Mouse (Mus musculus) stomach, embryonic 16.5 days (tissue): ENCODE measurements at regions not wholly inside any gene's neighbourhood (a gene's known extent, or its start where the extent isn't known, plus 50 kb on each side); places are given as distances from the start of the nearest gene placed in this dataset.

Experiments used
- ATAC-seq: fragments of 200-750 bp; cut with Nextera tagmentation; 2 replicates; pipeline ENCODE4 v1.8.0; 2017; ENCODE audit warnings: moderate number of reproducible peaks, moderate TSS enrichment; ENCODE audit not compliant: insufficient read depth, low FRiP score
- H3K27ac ChIP-seq: fragments of 300-500 bp; sonication (generic); 2 replicates; pipeline ENCODE4 v1.5.1; 2014; ENCODE audit warnings: low read length
- H3K27me3 ChIP-seq: fragments of 300-500 bp; sonication (generic); 2 replicates; pipeline ENCODE4 v1.6.1; 2014; ENCODE audit warnings: low read length, control low read depth, mixed read lengths; ENCODE audit not compliant: control insufficient read depth, insufficient read depth
- H3K36me3 ChIP-seq: fragments of 300-500 bp; sonication (generic); 2 replicates; pipeline ENCODE4 v1.6.1; 2014; ENCODE audit warnings: low read length; ENCODE audit not compliant: control insufficient read depth, insufficient read depth
- H3K4me1 ChIP-seq: fragments of 300-500 bp; sonication (generic); 2 replicates; pipeline ENCODE4 v1.6.1; 2014; ENCODE audit warnings: low read length, control low read depth, mixed read lengths; ENCODE audit not compliant: control insufficient read depth, insufficient read depth
- H3K4me2 ChIP-seq: fragments of 300-500 bp; sonication (generic); 2 replicates; pipeline ENCODE4 v1.6.1; 2014; ENCODE audit warnings: low read depth, low read length, mixed read lengths
- H3K4me3 ChIP-seq: fragments of 300-500 bp; sonication (generic); replicated peaks from 2 replicates; pipeline ENCODE4 v1.5.1; 2014; ENCODE audit warnings: mild to moderate bottlenecking, low read length
- H3K9ac ChIP-seq: fragments of 300-500 bp; sonication (generic); 2 replicates; pipeline ENCODE4 v1.6.1; 2014; ENCODE audit warnings: low read length
- H3K9me3 ChIP-seq: fragments of 300-500 bp; sonication (generic); replicated peaks from 2 replicates; pipeline ENCODE4 v1.6.1; 2016; ENCODE audit warnings: low read length, control low read depth; ENCODE audit not compliant: control insufficient read depth
- WGBS: fragments of 180-500 bp; shearing (Covaris S2); extraction: QIAGEN DNeasy Blood & Tissue Kit; methylation state at CpG from one replicate; pipeline ENCODE4 v1.1.7; 2014; 5-methylcytosine and 5-hydroxymethylcytosine counted together

DNA sequence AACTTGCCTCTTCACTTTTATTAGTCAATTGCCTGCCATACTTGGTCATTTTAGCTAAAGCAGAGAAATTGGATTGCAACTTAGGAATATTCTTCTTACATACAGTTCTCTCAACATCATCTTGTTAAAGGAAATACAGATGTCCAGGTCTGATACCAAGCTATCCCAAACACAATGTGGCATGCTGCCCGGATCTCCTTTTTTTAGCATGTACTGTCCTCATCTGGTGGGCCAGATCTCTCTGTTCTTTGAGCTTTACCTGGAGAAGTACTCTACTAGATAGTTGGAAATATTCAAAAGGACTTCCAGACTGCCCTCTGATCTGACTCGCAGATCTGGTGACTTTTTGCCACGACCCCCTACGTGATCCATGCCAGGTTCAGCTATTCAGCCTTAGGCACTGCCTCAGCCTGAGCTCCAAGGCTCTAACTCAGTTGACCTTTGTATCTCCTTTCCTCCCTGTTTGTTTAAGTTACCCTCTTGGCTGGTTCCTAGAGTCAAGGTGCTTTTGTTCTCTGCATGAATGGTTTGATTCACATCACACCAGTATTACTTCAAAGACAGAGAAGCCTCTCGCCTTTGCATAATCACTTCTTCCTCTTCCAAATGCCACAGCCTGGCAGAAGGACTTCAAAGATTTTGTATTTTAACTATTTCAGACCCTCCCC, 232.9 kb upstream of the Krr1 start:
- Histone ChIP-seq H3K4me1 (0 out of 2 replicates have a peak, but pooled peaks cover 2% of the 10 kb centered on the region), H3K4me3 (no peak overlapping the region), H3K36me3 (no peaks in the 10 kb centered on the region), H3K4me2 (no peak overlapping the region), H3K9ac (no peak overlapping the region), H3K27me3 (no peaks in the 10 kb centered on the region), H3K9me3 (no peaks in the 10 kb centered on the region), H3K27ac (no peak overlapping the region)
- whole genome bisulfite sequencing = 39% methylated on average over 5 of the region's 5 CpGs
- peak; percentile 60; the same call in 1 of the 2 replicates for ATAC-seq

GRCm38 (mm10) chr10:111740586-111741265, 231.7 kb upstream of the Krr1 start:
- H3K4me2 ChIP-seq = no peak overlapping the region
- WGBS = 67% methylated on average over 9 of the region's 9 CpGs
- no peak overlapping the region for H3K4me3 ChIP-seq
- H3K27me3 ChIP-seq = no peaks in the 10 kb centered on the region
- no peak for ATAC-seq
- 0 out of 2 replicates have a peak, but pooled peaks cover 2% of the 10 kb centered on the region for H3K4me1 ChIP-seq
- H3K9me3 ChIP-seq = no peaks in the 10 kb centered on the region
- no peak overlapping the region for H3K27ac ChIP-seq
- no peak overlapping the region for H3K9ac ChIP-seq
- no peaks in the 10 kb centered on the region for H3K36me3 ChIP-seq

DNA sequence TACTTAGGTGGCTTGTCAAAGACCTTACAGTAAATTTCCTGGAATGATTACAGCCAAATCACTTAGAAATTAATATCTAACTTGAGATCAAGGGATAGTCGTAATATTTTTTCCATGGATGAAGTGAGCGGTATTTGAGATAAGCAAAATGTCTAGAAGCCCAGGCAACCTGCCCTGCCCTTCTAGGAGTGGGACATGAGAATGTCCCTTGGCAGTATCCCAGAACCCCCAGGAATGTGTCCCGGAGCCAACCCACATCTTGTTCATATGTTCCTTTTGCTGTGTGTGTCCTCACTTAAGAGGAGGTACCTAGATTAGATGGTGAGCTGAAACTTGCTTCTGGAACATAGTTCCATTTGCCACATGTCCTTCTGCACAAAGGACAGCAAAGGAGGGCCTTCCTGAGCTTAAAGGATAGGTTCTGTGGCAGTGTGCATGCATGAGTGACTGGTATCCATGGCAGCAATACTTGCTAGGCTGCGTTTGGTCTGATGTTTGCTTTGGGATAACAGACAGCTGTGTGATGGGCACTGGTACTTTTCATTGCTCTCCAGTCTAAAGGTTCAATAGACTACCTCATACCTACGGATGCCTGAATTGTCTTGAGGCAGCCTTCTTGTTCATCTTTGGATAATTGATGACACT, 231.0 kb upstream of the Krr1 start:
- no peak for ATAC-seq
- H3K4me1 ChIP-seq = 0 out of 2 replicates have a peak, but pooled peaks cover 2% of the 10 kb centered on the region
- no peak overlapping the region for H3K4me3 ChIP-seq
- WGBS = 65% methylated on average over 5 of the region's 5 CpGs
- H3K9me3 ChIP-seq = no peaks in the 10 kb centered on the region
- no peak overlapping the region for H3K27ac ChIP-seq
- H3K27me3 ChIP-seq = no peaks in the 10 kb centered on the region
- no peak overlapping the region for H3K4me2 ChIP-seq
- no peaks in the 10 kb centered on the region for H3K36me3 ChIP-seq
- no peak overlapping the region for H3K9ac ChIP-seq

DNA sequence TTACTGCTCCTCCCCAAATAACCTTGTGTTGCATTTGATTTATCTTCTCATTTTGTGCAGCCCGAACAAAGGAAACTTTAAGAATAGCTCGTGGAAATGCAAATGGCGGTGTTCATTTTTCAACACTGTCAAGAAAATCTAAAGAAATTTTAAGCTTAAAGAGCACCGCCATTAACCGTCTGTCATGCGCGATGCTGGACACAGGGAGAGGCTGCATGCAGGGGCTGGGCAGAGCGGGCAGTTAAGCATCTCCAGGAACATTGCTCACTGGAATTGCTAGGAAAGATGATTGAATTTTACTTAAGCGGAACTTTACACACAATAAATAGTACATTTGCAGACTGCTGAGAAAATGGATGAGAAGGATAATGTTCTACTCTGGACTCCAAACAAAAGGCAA, 229.2 kb upstream of the Krr1 start:
- H3K4me1 ChIP-seq = 0 out of 2 replicates have a peak, but pooled peaks cover 2% of the 10 kb centered on the region
- H3K36me3 ChIP-seq = no peaks in the 10 kb centered on the region
- no peaks in the 10 kb centered on the region for H3K9me3 ChIP-seq
- H3K4me3 ChIP-seq = no peak overlapping the region
- no peaks in the 10 kb centered on the region for H3K27me3 ChIP-seq
- no peak overlapping the region for H3K27ac ChIP-seq
- no peak for ATAC-seq
- H3K4me2 ChIP-seq = no peak overlapping the region
- no peak overlapping the region for H3K9ac ChIP-seq
- WGBS = 50% methylated on average over 9 of the region's 9 CpGs

GRCm38 (mm10) chr10:111745116-111745515, 227.3 kb upstream of the Krr1 start:
- Histone ChIP-seq H3K27ac (no peak overlapping the region), H3K27me3 (no peaks in the 10 kb centered on the region), H3K4me2 (no peak overlapping the region), H3K9me3 (no peaks in the 10 kb centered on the region), H3K9ac (no peak overlapping the region), H3K36me3 (no peaks in the 10 kb centered on the region), H3K4me3 (no peak overlapping the region), H3K4me1 (0 out of 2 replicates have a peak, but pooled peaks cover 2% of the 10 kb centered on the region)
- no peak for ATAC-seq
- 84% methylated on average over 3 of the region's 3 CpGs for WGBS

DNA sequence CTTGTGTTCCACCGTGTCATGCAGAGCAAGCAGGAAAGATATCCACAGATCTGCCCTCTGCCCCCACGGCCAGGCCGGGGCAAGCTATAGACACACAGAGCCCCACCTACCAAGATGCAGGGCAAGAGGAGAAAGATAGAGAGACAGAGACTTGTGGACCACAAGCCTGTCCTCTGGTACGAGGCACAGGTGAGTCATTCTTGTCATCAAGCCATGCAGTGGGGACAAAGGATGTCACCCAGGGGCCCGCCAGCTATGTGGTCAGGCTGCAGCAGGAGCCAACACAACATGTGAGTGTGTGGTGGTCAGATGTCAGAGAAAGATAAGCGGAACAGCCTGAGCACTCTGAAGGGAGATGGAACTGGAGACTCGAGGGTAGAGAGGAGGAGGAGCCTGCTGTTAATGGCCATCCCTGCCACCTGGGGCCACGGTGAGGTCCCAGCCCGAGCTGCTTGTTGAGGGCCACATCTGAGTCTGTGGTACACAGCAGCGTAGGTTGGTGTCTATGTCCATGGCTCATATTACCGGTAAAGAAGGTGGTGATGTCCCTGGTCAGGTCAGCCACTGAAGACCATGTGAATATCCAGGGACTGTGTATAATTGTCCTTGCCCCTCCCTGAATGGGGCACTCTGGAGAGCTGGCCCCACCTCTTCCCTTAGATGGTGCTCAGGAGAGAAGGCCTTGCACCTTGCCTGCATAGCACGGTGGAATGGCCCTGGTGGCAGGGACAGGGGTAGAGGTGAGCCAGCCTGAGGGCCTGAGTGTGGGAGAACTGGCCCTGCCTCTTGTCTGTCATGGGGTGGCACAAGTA, 226.2 kb upstream of the Krr1 start:
- Histone ChIP-seq H3K9me3 (no peaks in the 10 kb centered on the region), H3K4me2 (no peak overlapping the region), H3K36me3 (no peaks in the 10 kb centered on the region), H3K27ac (no peak overlapping the region), H3K4me1 (no peaks in the 10 kb centered on the region), H3K4me3 (no peak overlapping the region), H3K9ac (no peak overlapping the region), H3K27me3 (no peaks in the 10 kb centered on the region)
- ATAC-seq = peak; percentile 53
- WGBS = 65% methylated on average over 12 of the region's 12 CpGs

- 92% methylated on average over 6 of the region's 6 CpGs for WGBS
- peak; percentile 50 for ATAC-seq
- H3K4me3 ChIP-seq = no peak overlapping the region
- H3K36me3 ChIP-seq = no peaks in the 10 kb centered on the region
- no peaks in the 10 kb centered on the region for H3K27me3 ChIP-seq
- H3K9ac ChIP-seq = no peak overlapping the region
- no peaks in the 10 kb centered on the region for H3K4me1 ChIP-seq
- H3K27ac ChIP-seq = no peak overlapping the region
- H3K4me2 ChIP-seq = no peak overlapping the region
- H3K9me3 ChIP-seq = no peaks in the 10 kb centered on the region
Observed at GRCm38 (mm10) chr10:111746879-111747477, 225.5 kb upstream of the Krr1 start.

DNA sequence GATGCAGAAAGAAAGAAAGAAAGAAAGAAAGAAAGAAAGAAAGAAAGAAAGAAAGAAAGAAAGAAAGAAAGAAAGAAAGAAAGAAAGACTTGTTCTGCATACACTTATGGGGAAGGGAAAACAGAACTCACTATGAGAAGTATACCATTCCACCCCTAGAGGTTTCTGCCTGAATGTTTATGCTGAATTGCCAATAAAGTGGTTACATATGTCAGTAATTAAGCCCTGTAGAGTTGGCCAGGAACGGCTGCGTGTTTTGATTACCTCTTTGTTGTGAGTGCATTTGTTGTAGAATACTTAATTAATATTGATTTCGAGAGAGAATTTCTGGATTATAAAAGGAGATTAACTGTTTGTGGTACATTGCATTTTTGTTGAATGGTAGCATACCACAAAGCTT, 224.0 kb upstream of the Krr1 start:
- Histone ChIP-seq H3K27me3 (no peaks in the 10 kb centered on the region), H3K4me1 (no peaks in the 10 kb centered on the region), H3K36me3 (no peaks in the 10 kb centered on the region), H3K4me2 (no peak overlapping the region), H3K4me3 (no peak overlapping the region), H3K9ac (no peak overlapping the region), H3K9me3 (no peaks in the 10 kb centered on the region), H3K27ac (no peak overlapping the region)
- ATAC-seq = no peak
- 56% methylated on average over 3 of the region's 3 CpGs for WGBS
